Mouse (Mus musculus) MEL (cell line): Measurements from ENCODE around the gene Galnt9.

Source experiments
- CTCF ChIP-seq, 3 experiments: IDR thresholded peaks in 2 of 3; conservative IDR thresholded peaks in 1 of 3; 2 replicates each; pipeline ENCODE4 v1.5.1; 2011 to 2012; ENCODE audit warnings: low read length in 3 of 3, low read depth in 2 of 3, mild to moderate bottlenecking in 2 of 3, improper control_type of control experiment in 1 of 3, inconsistent platforms in 1 of 3, mixed read lengths in 1 of 3, moderate library complexity in 1 of 3; ENCODE audit not compliant: control insufficient read depth in 1 of 3, insufficient read depth in 1 of 3, poor library complexity in 1 of 3, severe bottlenecking in 1 of 3
- GABPA ChIP-seq: IDR thresholded peaks from 2 replicates; pipeline ENCODE4 v1.6.1; 2012; ENCODE audit warnings: low read depth, mild to moderate bottlenecking, inconsistent platforms, low read length, improper control_type of control experiment, moderate library complexity
- TAL1 ChIP-seq: IDR thresholded peaks from 2 replicates; pipeline ENCODE4 v1.6.1; 2012; ENCODE audit warnings: mild to moderate bottlenecking, inconsistent platforms, low read length, moderate library complexity, mixed read lengths

GRCm38 (mm10) chr5:110628156-110628555 is 84.0 kb downstream of the Galnt9 start:
- TF ChIP-seq TAL1 (no peak), CTCF (IDR thresholded peaks at IDR 0.05 in 2 of 3, conservative IDR thresholded peaks at IDR 0.05 in 1 of 3; ENCODE audit: control insufficient read depth in 1 of 3, insufficient read depth in 1 of 3, low read depth in 2 of 3, low read length in 3 of 3, poor library complexity in 1 of 3, severe bottlenecking in 1 of 3) (no peak), GABPA (no peak)
